Mouse (Mus musculus) testis, adult 2 months (tissue): ENCODE measurements around the gene Prickle1.

Source experiments
- CTCF ChIP-seq: fragments of 200-500 bp; IDR thresholded peaks from 2 replicates; pipeline ENCODE4 v1.5.1; 2012; ENCODE audit warnings: low read depth, mild to moderate bottlenecking, inconsistent platforms, low read length, moderate library complexity; ENCODE audit not compliant: control insufficient read depth, insufficient read depth, insufficient replicate concordance
- POLR2A ChIP-seq: fragments of 200-500 bp; IDR thresholded peaks from 2 replicates; pipeline ENCODE4 v1.6.1; 2012; ENCODE audit warnings: low read depth, mild to moderate bottlenecking, inconsistent platforms, low read length, moderate library complexity; ENCODE audit not compliant: control insufficient read depth

DNA sequence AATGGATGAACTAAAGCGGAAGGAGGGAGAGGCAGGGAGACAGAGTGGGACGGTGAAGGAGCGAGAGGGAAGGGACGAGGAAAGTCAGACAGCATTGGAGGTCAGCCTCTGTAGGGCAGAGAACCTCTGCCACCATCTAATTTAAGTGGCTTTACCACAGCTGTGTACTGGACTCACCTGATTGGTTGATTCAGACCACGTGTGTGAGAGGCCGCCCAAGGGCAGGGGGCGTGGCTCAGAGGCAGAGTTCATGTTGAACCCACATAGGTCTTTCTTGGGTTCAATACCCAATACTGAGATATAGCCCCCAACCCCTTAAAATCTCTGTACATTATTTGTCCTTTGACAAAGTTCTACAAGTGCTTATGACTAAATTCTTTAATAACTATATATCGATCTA lies 8.0 kb downstream of the Prickle1 start:
- TF ChIP-seq CTCF (no peak), POLR2A (peak; percentile 51; the same call in 1 of the 2 replicates)
